Mouse (Mus musculus): Measurements from ENCODE around the gene Osmr.
"Not testable (repeated sequence)": the region's sequence is repeated elsewhere in the genome, so short reads cannot be mapped to it uniquely, and the experiment has no call there.

Gene Osmr

DNA sequence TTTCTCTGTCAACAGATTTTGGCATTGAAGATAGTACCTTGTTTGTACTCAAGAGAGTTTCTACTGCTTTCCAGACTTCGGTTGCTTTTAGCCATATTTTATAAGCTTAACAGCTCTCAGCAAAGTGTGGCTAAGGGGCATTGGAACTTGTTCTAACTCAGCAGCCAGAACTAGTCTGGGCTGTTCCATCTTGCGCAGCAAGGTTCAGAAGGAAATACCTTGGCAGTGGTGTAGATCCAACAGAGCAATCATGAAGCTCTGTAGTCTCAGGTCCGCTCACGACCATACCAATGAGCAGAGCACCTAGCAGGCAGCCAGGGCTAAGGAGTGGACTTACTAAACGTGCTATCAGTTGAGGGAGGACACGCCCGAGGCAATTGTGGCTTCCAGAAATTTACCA is 15.0 kb downstream of the Osmr start:
- no peak for DNase-seq

DNA sequence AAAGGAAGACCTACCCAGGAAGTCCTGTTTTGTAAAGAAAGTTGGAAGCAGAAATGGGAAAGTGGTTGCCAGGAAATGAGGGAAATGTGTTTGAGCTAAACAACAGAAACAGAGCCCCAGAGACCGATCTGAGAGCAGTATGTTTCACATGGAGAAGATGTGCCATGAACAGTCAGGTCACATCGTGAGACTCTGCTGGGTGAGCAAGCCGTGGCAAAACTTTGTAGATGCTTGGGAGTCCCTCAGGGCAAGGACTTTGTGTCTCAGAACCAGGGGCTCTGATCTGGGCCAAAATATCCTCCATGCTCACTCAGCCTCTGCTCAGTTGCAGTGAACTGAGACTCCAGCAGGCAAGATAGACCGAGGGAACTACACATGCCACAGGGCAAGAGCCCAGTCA is 15.9 kb downstream of the Osmr start:
- DNase-seq: no peak

DNA sequence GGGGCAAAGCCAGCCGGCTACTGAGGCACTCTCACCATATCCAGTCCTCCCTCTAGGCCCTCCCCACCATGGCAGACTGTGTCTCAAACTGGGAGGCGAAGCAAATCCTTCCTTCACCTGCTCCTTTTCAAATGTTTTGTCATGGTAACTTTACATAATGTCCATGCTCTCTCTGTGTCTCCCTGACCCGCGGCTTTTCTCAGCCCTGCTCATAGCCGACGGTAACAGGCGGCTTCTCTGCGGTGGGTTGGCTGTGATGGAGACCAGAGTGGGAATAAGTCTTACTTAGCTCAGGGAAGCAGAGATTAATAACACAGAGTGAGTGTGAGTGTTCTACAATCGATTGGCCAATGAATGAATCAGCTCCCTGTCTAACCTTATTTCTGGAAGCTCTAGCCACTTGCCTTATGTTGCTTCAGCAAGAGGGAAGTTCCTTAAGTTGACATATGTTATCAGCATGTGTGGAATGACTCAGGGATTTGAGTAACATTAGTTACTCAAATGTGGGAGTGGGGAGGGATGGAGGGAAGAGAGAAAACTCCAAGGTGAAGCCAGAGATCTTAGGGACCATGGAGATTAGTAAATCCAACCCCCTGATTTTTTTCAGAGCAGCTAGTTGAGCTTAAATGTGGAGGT is 17.4 kb downstream of the Osmr start:
- DNase-seq: no peak

DNA sequence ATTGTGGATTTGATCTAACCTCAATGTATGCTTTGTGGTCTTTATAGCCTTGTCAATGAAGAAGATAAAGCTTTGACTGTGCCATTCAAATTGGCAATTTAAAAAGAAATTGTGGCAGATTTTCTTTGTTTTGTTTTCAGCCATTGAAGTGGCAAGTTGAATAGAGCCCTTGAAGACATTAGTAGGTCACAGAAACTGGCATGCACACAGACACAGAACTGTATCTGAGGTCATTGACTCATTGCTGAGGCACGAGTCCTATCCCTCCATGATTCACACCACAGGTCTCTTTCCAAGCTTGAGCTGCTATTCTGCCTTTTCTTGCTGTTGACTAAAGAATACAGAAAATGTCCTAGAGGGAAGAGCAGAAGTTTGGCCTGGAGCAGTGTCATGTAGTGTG is 24.9 kb downstream of the Osmr start:
- DNase-seq: no peak

DNA sequence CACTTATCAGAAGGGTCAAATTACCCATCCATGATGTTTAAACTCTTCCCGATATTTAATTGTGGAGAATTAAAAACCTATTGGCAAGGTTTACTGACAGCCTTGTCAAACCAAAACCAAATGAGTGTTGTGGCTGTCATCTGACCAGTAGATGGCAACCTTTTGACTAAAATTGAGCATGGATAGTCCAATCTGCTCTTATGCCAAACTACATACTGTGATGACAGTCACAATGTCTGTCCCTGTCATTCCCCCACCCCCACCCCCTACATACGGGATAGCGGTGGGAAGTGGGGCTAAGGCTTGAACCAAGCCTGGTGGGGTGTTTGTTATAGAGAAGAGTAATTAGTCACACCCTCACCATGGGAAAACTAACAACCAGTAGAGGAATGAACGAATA is 34.6 kb downstream of the Osmr start:
- no peak for DNase-seq

- no peak for DNase-seq
These were observed 59.0 kb downstream of the Osmr start for GRCm38 (mm10) chr15:6815807-6816206.

DNA sequence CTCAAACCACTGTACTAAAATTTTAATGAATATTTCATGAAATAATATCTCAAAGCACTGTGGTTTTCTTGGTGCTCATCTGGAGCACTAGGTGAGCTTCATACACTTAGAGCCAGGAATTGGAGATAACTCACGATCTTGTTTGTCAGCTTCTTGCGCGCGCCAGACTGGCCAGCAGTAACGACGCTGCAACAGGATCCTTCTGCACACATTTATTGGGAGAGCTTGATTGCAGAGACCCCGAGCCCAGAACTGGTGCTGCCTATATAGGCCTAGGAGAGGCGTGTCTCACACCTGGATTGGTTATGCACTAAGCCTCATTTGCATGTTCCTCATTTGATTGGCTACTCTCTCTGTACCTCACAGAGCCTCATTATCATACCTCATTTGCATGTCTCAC is 73.6 kb downstream of the Osmr start:
- not testable (repeated sequence) for DNase-seq

DNA sequence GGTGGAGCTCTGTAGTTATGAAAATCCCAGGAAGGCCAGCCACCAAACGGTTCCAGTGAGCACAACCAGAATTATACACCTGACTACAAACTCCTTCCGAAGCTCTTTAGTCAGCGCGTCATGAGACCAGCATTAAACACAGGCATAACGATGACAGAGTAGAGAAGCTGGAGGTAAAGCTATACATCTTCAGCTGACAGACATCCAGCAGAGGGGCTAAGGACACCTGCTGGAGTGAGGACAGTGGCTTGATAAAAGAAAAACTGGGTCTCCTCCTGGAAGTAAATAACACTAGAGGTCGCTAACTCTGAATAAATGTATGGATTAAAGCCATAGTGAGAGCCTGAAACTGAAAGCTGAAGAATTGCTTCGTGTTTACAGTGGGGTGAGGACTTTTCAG is 81.9 kb downstream of the Osmr start:
- no peak for DNase-seq

DNA sequence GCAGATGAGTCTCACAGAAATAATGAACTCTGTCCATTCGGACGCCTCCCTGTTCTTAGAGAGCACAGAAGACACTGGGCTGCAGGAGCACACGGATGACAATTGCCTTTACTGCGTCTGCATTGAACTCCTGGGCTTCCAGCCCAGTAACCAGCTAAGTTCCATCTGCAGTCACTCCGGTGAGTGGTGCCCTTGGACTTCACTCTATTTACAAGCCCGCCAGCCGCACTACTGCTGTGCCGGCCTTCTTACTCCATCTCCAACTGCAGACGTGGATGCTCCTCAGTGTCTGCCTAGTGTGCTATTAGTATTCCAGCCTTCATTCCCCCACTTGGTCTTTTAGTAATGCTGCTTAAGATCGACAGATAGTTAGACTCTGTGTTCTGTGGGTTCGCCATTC is 83.1 kb downstream of the Osmr start:
- DNase-seq: no peak

GRCm38 (mm10) chr15:6790011-6790410 is 84.8 kb downstream of the Osmr start:
- DNase-seq: no peak

DNA sequence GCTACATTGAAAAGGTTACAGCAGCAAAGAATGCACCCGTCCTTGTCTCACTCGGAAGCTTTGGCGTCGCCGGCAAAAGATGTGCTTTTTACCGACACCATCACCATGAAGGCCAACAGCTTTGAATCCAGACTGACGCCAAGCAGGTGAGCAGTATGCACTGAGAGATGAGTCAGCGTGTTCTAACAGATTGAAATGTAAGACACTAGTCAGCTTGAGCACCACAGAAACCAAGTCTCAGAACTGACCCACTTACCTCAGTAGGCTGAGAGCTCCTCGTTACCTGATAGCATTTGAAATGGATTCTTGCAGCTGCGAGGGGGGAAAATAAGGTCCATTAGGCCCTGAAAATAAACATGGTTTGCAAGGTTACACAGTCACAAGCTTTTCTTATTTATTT is 87.5 kb downstream of the Osmr start:
- DNase-seq: no peak

DNA sequence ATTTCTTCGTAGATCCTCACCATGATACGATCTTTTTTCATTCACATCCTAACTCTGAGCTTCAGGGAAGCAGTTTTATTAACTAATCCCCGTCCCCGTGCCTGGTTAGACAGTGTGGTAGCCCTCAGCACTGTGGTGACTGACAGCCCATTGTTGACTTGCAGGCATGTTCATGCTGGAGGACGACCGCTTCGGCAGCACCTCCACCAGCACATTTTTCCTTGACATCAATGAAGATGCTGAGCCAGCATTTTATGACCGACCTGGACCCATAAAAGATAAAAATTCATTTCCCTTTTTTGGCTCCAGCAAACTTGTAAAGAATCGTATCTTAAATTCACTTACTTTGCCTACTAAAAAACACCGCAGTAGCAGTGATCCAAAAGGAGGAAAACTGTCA is 88.6 kb downstream of the Osmr start:
- no peak for DNase-seq

GRCm38 (mm10) chr15:6772265-6772664 is 102.5 kb downstream of the Osmr start:
- DNase-seq: no peak
